Mouse (Mus musculus) hindbrain, postnatal 0 days (tissue): ENCODE measurements around the gene Il23a. TPM values are rescaled to one million over a fixed set of nuclear protein-coding genes. Genes with fewer than 3 reads are reported as not detected.
"Not testable (repeated sequence)": the region's sequence is repeated elsewhere in the genome, so short reads cannot be mapped to it uniquely, and the experiment has no call there.

Source experiments
- ATAC-seq: fragments of 200-750 bp; cut with Nextera tagmentation; 2 replicates; pipeline ENCODE4 v1.8.0; 2017; ENCODE audit warnings: mild to moderate bottlenecking, moderate TSS enrichment, moderate library complexity
- DNase-seq: peaks from one replicate; pipeline ENCODE4 v3.0.0-alpha.2; 2015; ENCODE audit warnings: low spot score
- H3K27ac ChIP-seq: fragments of 300-500 bp; sonication (generic); 2 replicates; pipeline ENCODE4 v1.5.1; 2014; ENCODE audit warnings: mild to moderate bottlenecking
- H3K27me3 ChIP-seq: fragments of 300-500 bp; sonication (generic); 2 replicates; pipeline ENCODE4 v1.6.1; 2014; ENCODE audit warnings: low read length, mixed read lengths; ENCODE audit not compliant: insufficient read depth
- H3K36me3 ChIP-seq: fragments of 300-500 bp; sonication (generic); 2 replicates; pipeline ENCODE4 v1.6.1; 2014; ENCODE audit warnings: low read length, mixed read lengths; ENCODE audit not compliant: insufficient read depth
- H3K4me1 ChIP-seq: fragments of 300-500 bp; sonication (generic); 2 replicates; pipeline ENCODE4 v1.6.1; 2014; ENCODE audit warnings: antibody characterized with exemption, low read length, mixed read lengths; ENCODE audit not compliant: insufficient read depth
- H3K4me2 ChIP-seq: fragments of 300-500 bp; sonication (generic); 2 replicates; pipeline ENCODE4 v1.6.1; 2014; ENCODE audit warnings: low read depth, mild to moderate bottlenecking, low read length, moderate library complexity, mixed read lengths
- H3K4me3 ChIP-seq: fragments of 300-500 bp; sonication (generic); 2 replicates; pipeline ENCODE4 v1.5.1; 2014; ENCODE audit warnings: low read length
- H3K9ac ChIP-seq: fragments of 300-500 bp; sonication (generic); replicated peaks from 2 replicates; pipeline ENCODE4 v1.6.1; 2014; ENCODE audit warnings: mild to moderate bottlenecking, low read length, moderate library complexity, mixed read lengths
- H3K9me3 ChIP-seq: fragments of 300-500 bp; sonication (generic); 2 replicates; pipeline ENCODE4 v1.6.1; 2016; ENCODE audit warnings: low read length, mixed read lengths
- CTCF ChIP-seq: IDR thresholded peaks from 2 replicates; pipeline ENCODE4 v1.5.1; 2016; ENCODE audit warnings: antibody characterized with exemption, control low read depth, low read depth
- WGBS: fragments of 180-500 bp; shearing (Covaris S2); extraction: QIAGEN DNeasy Blood & Tissue Kit; methylation state at CpG from one replicate; pipeline ENCODE4 v1.1.7; 2014; 5-methylcytosine and 5-hydroxymethylcytosine counted together
- polyA plus RNA-seq: library from polyadenylated mRNA; unstranded; fragments of >200 nt; fragmentation: Nextera tagmentation; extraction: Ambion mirVana; gene quantifications from 2 replicates; pipeline ENCODE4 v1.2.1, GENCODE M21; 2015
- total RNA-seq: library from RNA; depleted of rRNA; stranded (reverse); fragments of >200 nt; gene quantifications from 2 replicates; pipeline ENCODE4 v1.2.3, GENCODE M21; 2014

Il23a gene
- total and polyA plus RNA-seq, 2 experiments from 2014 or later, result 0.35 TPM; not detected in 1

GRCm38 (mm10) chr10:128270287-128270841 lies 28.2 kb downstream of the Il23a start, which contains the start of gene Stat2:
TSS of gene Stat2 (plus strand) at chr10:128270559.
- no peak for TF ChIP-seq CTCF

GRCm38 (mm10) chr10:128269206-128269910 lies 29.2 kb downstream of the Il23a start:
- Histone ChIP-seq H3K27ac (0 out of 2 replicates have a peak overlapping the region, but pooled peaks have one; percentile 67), H3K9ac (peak overlapping the region; percentile 72; the same call in 1 of the 2 replicates), H3K4me2 (peak overlapping the region; percentile 69), H3K36me3 (no peaks in the 10 kb centered on the region), H3K4me1 (no peaks in the 10 kb centered on the region), H3K4me3 (peak overlapping the region; percentile 83; the same call in 1 of the 2 replicates), H3K9me3 (no peaks in the 10 kb centered on the region), H3K27me3 (no peaks in the 10 kb centered on the region)
- 92% methylated on average over 16 of the region's 16 CpGs for WGBS
- DNase-seq (no peak), ATAC-seq (no peak)
- no peak for TF ChIP-seq CTCF

More at GRCm38 (mm10) chr10:128270287-128270841, 28.2 kb downstream of the Il23a start, which contains the start of gene Stat2:
- H3K9ac ChIP-seq, result peak within 1 kb of the TSS; percentile 72
- H3K4me3 ChIP-seq, result peak within 1 kb of the TSS; percentile 83
- peak within 1 kb of the TSS; percentile 82 for H3K27ac ChIP-seq
- under 1% methylated on average over 43 of the region's 43 CpGs for WGBS
- H3K27me3 ChIP-seq, result no peaks in the 10 kb centered on the region
- no peaks in the 10 kb centered on the region for H3K4me1 ChIP-seq
- H3K4me2 ChIP-seq, result peak within 1 kb of the TSS; percentile 69
- peak; percentile 98 for DNase-seq
- no peaks in the 10 kb centered on the region for H3K9me3 ChIP-seq
- no peaks in the 10 kb centered on the region for H3K36me3 ChIP-seq
- ATAC-seq, result peak; percentile 100

- TF ChIP-seq CTCF, result no peak
- no peaks in the 10 kb centered on the region for H3K4me1 ChIP-seq
- ATAC-seq (no peak), DNase-seq (no peak)
- no peak within 1 kb of the TSS for H3K4me2 ChIP-seq
- no peak within 1 kb of the TSS for H3K27ac ChIP-seq
- H3K9me3 ChIP-seq, result no peaks in the 10 kb centered on the region
- H3K36me3 ChIP-seq, result no peaks in the 10 kb centered on the region
- WGBS, result 85% methylated on average over 6 of the region's 6 CpGs
- no peak within 1 kb of the TSS for H3K4me3 ChIP-seq
- no peak within 1 kb of the TSS for H3K9ac ChIP-seq
- H3K27me3 ChIP-seq, result no peaks in the 10 kb centered on the region
Observed at GRCm38 (mm10) chr10:128268371-128268770, 30.2 kb downstream of the Il23a start, which contains the start of gene Apof. TSS of gene Apof (plus strand) at chr10:128268671.

GRCm38 (mm10) chr10:128263393-128264310 lies 34.9 kb downstream of the Il23a start:
- ATAC-seq, result no peak
- no peak overlapping the region for H3K9ac ChIP-seq
- DNase-seq, result no peak
- TF ChIP-seq CTCF, result no peak
- no peak overlapping the region for H3K27ac ChIP-seq
- H3K36me3 ChIP-seq, result no peaks in the 10 kb centered on the region
- no peak overlapping the region for H3K4me2 ChIP-seq
- H3K9me3 ChIP-seq, result no peaks in the 10 kb centered on the region
- no peaks in the 10 kb centered on the region for H3K27me3 ChIP-seq
- H3K4me1 ChIP-seq, result no peaks in the 10 kb centered on the region
- WGBS, result 74% methylated on average over 6 of the region's 6 CpGs
- no peak overlapping the region for H3K4me3 ChIP-seq

- Histone ChIP-seq H3K9me3 (no peaks in the 10 kb centered on the region), H3K36me3 (no peaks in the 10 kb centered on the region), H3K9ac (no peak overlapping the region), H3K4me1 (no peaks in the 10 kb centered on the region), H3K27me3 (no peaks in the 10 kb centered on the region), H3K27ac (no peak overlapping the region), H3K4me3 (no peak overlapping the region), H3K4me2 (no peak overlapping the region)
- no peak for ATAC-seq
- WGBS, result 84% methylated on average over 22 of the region's 22 CpGs
- no peak for TF ChIP-seq CTCF
- DNase-seq, result no peak
Observed at GRCm38 (mm10) chr10:128262300-128262699, 36.3 kb downstream of the Il23a start.

GRCm38 (mm10) chr10:128260376-128260775 lies 38.2 kb downstream of the Il23a start:
- H3K4me2 ChIP-seq, H3K4me3 ChIP-seq, H3K27me3 ChIP-seq, H3K36me3 ChIP-seq, H3K4me1 ChIP-seq, H3K9ac ChIP-seq, ATAC-seq, H3K27ac ChIP-seq, DNase-seq, H3K9me3 ChIP-seq: not testable (repeated sequence)
- 90% methylated on average over 7 of the region's 7 CpGs for WGBS
